Mouse (Mus musculus) bone marrow, adult 2 months (tissue): ENCODE results near the gene Taf1a. TPM values are rescaled to one million over a fixed set of nuclear protein-coding genes. Genes with fewer than 3 reads are reported as not detected.
"Not testable (repeated sequence)": the region's sequence is repeated elsewhere in the genome, so short reads cannot be mapped to it uniquely, and the experiment has no call there.

ENCODE experiments used
- H3K27ac ChIP-seq: fragments of 200-500 bp; 2 replicates; pipeline ENCODE4 v1.5.1; 2012; ENCODE audit warnings: low read depth, mild to moderate bottlenecking, control low read depth, inconsistent platforms, low read length; ENCODE audit not compliant: control insufficient read depth, poor library complexity, insufficient read depth
- H3K4me1 ChIP-seq: fragments of 200-500 bp; 2 replicates; pipeline ENCODE4 v1.6.1; 2011; ENCODE audit warnings: low read length; ENCODE audit not compliant: control insufficient read depth, insufficient read depth
- H3K4me3 ChIP-seq: fragments of 200-500 bp; replicated peaks from 2 replicates; pipeline ENCODE3; 2011; ENCODE audit warnings: mild to moderate bottlenecking, low read depth, low read length, control low read depth; ENCODE audit not compliant: control insufficient read depth
- CTCF ChIP-seq: fragments of 200-500 bp; IDR thresholded peaks from 2 replicates; pipeline ENCODE4 v1.5.1; 2011; ENCODE audit warnings: low read length, control low read depth; ENCODE audit not compliant: control insufficient read depth, insufficient read depth
- POLR2A ChIP-seq: fragments of 200-500 bp; IDR thresholded peaks from 2 replicates; pipeline ENCODE4 v1.6.1; 2011; ENCODE audit warnings: low read depth, mild to moderate bottlenecking, control low read depth, low read length, borderline replicate concordance; ENCODE audit not compliant: control insufficient read depth
- WGBS: fragments of 180-500 bp; shearing (Covaris S2); methylation state at CpG from one replicate; pipeline ENCODE4 v1.1.7; 2018; 5-methylcytosine and 5-hydroxymethylcytosine counted together
- polyA plus RNA-seq: library from polyadenylated mRNA; stranded (reverse); fragments of >200 nt; gene quantifications from 2 replicates; pipeline ENCODE4 v1.2.4, GENCODE M21; 2011; ENCODE audit warnings: low replicate concordance; ENCODE audit not compliant: missing spikeins, insufficient read depth, insufficient read length

Gene Taf1a
- polyA plus RNA-seq, 1 experiment = 16.6 TPM

GRCm38 (mm10) chr1:183378321-183378941, 10.3 kb upstream of the Taf1a start:
- no peak for TF ChIP-seq POLR2A
- no peak for TF ChIP-seq CTCF
- H3K27ac ChIP-seq = no peak overlapping the region
- no peaks in the 10 kb centered on the region for H3K4me1 ChIP-seq
- no peak overlapping the region for H3K4me3 ChIP-seq
- WGBS = 50% methylated on average over 10 of the region's 10 CpGs

- 79% methylated on average over 3 of the region's 3 CpGs for WGBS
- H3K4me1 ChIP-seq = not testable (repeated sequence)
Observed at GRCm38 (mm10) chr1:183379376-183379775, 9.4 kb upstream of the Taf1a start.

GRCm38 (mm10) chr1:183381816-183382215, 7.0 kb upstream of the Taf1a start:
- TF ChIP-seq POLR2A (no peak), CTCF (no peak)
- Histone ChIP-seq H3K4me1 (no peaks in the 10 kb centered on the region), H3K4me3 (no peak overlapping the region), H3K27ac (no peak overlapping the region)
- WGBS = 79% methylated on average over 5 of the region's 5 CpGs

More at GRCm38 (mm10) chr1:183379376-183379775, 9.4 kb upstream of the Taf1a start:
- H3K27ac ChIP-seq, H3K4me3 ChIP-seq: not testable (repeated sequence)

- H3K27ac ChIP-seq = no peak overlapping the region
- no peaks in the 10 kb centered on the region for H3K4me1 ChIP-seq
- WGBS = 75% methylated on average over 2 of the region's 2 CpGs
- no peak overlapping the region for H3K4me3 ChIP-seq
- TF ChIP-seq POLR2A = no peak
- no peak for TF ChIP-seq CTCF
Observed at GRCm38 (mm10) chr1:183382621-183383020, 6.2 kb upstream of the Taf1a start.

GRCm38 (mm10) chr1:183387421-183387820, 1.4 kb upstream of the Taf1a start:
- not testable (repeated sequence) for H3K4me1 ChIP-seq
- 86% methylated on average over 3 of the region's 3 CpGs for WGBS

GRCm38 (mm10) chr1:183403396-183403795, 14.6 kb downstream of the Taf1a start:
- TF ChIP-seq CTCF (no peak), POLR2A (no peak)
- no peaks in the 10 kb centered on the region for H3K4me1 ChIP-seq
- WGBS = 87% methylated on average over 3 of the region's 3 CpGs
- H3K27ac ChIP-seq = no peak overlapping the region
- H3K4me3 ChIP-seq = no peak overlapping the region

More at GRCm38 (mm10) chr1:183387421-183387820, 1.4 kb upstream of the Taf1a start:
- H3K4me3 ChIP-seq, H3K27ac ChIP-seq: not testable (repeated sequence)

- no peaks in the 10 kb centered on the region for H3K4me1 ChIP-seq
- 79% methylated on average over 15 of the region's 15 CpGs for WGBS
- no peak overlapping the region for H3K27ac ChIP-seq
- TF ChIP-seq POLR2A = no peak
- TF ChIP-seq CTCF = no peak
- H3K4me3 ChIP-seq = no peak overlapping the region
Observed at GRCm38 (mm10) chr1:183414081-183414727, 25.4 kb downstream of the Taf1a start.

GRCm38 (mm10) chr1:183417873-183418272, 29.1 kb downstream of the Taf1a start, which contains the start of gene Hhipl2:
Gene Hhipl2, plus strand, starts transcription at chr1:183418215.
- Histone ChIP-seq H3K27ac (no peak within 1 kb of the TSS), H3K4me3 (no peak within 1 kb of the TSS), H3K4me1 (no peaks in the 10 kb centered on the region; the same call in 1 of the 2 replicates)
- TF ChIP-seq POLR2A = no peak
- TF ChIP-seq CTCF = no peak
- 79% methylated on average over 12 of the region's 12 CpGs for WGBS

GRCm38 (mm10) chr1:183419741-183420140, 31.0 kb downstream of the Taf1a start:
- Histone ChIP-seq H3K4me3 (no peak overlapping the region), H3K4me1 (no peaks in the 10 kb centered on the region; the same call in 1 of the 2 replicates), H3K27ac (no peak overlapping the region)
- WGBS = 75% methylated on average over 7 of the region's 7 CpGs
- TF ChIP-seq CTCF = no peak
- no peak for TF ChIP-seq POLR2A
